Mouse (Mus musculus) c-Kit-positive CD71-positive TER-119-negative erythroid progenitor cells, embryonic 14.5 days (primary cell): ENCODE measurements around the gene Gm42674.

ENCODE experiments used
- DNase-seq: peaks from one replicate; pipeline ENCODE4 v3.0.0-alpha.2; 2013; ENCODE audit warnings: low read depth

The Gm42674 gene

GRCm38 (mm10) chr3:90601486-90602110 is at the start of gene Gm42674:
Gene Gm42674 (plus strand): TSS chr3:90601904.
- no peak for DNase-seq

GRCm38 (mm10) chr3:90552231-90552630 is 49.5 kb upstream of the Gm42674 start:
- DNase-seq = no peak

DNA sequence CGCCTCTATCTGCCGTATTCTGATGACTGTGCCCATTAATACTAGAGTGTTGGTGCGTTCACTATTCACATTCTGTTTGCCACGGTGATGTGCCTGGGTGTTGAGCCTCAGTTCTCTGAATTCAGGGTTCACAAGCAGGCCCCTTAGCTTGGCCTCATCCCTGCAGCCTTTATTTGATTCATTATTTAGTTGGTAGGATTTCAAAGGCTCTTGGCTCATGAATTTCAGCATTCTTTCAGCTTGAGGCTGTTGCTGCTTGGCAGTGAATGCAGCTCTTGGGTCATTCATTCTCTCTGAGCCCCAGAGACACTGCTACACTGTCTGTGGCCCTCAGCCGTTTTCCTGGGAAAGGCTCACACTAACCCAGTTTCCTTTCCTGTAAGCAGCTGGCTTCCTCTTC is 45.8 kb upstream of the Gm42674 start:
- DNase-seq = no peak

DNA sequence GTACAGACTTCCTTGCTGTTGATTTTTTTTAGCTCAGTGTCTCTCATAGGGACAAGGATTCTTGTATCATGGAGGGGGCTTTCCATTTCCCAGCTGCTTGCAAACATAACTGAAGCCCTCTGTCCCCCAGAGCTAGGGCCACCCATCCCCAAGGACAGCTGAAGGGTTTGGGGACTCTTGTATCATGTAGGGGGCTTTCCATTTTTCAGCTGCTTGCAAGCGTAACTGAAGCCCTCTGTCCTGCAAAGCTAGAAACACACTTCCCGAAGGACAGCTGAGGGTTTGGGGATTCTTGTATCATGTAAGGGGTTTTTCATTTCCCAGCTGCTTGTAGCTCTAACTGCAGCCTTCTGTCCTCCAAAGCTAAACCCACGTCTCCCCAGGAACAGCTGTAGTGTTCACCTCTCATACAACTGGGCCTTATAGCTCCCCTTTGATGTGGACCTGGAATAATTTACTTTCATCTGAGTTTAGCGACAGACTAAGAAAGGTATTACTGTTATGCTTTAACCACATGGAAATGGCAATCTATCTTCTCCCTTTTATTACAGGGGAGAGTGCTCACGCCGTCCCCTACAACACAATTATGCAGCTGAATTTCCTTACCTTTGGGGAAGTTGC is 41.6 kb upstream of the Gm42674 start, which contains the start of gene S100a3:
Gene S100a3, plus strand, starts transcription at position 571 of the 621 bp plus-strand sequence.
- DNase-seq = no peak

- no peak for DNase-seq
Observed at GRCm38 (mm10) chr3:90574691-90575090, 27.0 kb upstream of the Gm42674 start.

DNA sequence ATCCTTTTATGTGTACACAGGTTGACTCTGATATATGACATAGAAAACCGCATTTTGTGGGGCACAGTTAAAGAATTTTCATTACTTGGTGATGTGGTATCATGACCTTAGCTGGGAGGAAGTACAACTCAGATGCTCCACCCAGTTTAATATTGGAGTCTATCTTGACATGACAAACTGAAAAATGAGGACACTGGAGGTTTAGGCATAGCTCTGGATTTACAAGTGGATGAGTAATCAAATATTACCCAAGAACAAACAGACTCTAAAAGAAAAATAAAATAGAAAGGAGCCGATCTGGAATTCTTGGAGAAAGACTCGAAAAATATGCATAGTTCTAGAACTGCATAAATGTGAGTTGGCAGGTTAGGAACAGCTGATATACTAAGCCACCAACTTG is 26.4 kb upstream of the Gm42674 start:
- no peak for DNase-seq

- no peak for DNase-seq
Observed at GRCm38 (mm10) chr3:90576351-90577001, 25.2 kb upstream of the Gm42674 start.

- no peak for DNase-seq
Observed at GRCm38 (mm10) chr3:90579433-90579832, 22.3 kb upstream of the Gm42674 start.

GRCm38 (mm10) chr3:90581141-90581540 is 20.6 kb upstream of the Gm42674 start:
- no peak for DNase-seq

DNA sequence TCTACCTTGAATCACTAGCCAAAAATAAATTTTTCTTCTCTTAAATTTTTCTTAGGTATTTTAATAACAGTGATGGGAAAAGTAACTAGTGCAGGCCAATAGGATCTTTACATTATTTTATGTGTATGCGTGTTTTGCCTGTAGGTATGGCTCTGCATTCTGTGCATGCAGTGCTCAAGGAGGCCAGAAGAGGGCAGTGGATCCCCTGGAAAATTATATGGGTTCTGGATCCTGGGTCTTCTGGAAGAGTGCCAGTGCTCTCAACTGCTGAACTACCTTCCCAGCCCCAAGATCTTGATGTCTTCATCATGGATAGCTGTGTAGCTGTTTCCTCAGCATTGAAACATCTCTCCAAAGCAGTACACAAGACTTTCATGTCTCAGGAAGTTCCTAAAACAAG is 19.5 kb upstream of the Gm42674 start:
- no peak for DNase-seq

- no peak for DNase-seq
Observed at GRCm38 (mm10) chr3:90582556-90582955, 19.1 kb upstream of the Gm42674 start.

GRCm38 (mm10) chr3:90583893-90584292 is 17.8 kb upstream of the Gm42674 start:
- no peak for DNase-seq

DNA sequence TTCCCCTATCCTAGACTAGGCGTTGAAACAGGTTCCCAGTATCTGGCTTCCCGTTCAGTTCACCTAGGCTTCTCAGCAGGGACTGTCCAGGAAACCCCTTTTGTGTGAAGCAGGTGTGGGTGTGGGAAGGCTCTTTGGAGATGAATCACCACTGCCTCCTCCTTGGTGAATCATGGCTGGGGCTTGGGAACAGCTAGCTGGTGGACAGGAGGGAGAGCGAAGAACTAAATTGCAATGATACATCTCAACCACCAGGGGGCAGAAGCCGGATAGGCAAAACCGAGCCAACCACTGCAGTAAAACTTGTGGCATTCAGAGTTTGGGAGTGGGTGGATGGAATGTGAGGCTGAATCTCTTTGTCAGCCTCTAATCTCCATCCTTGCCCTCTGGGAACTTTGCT is 16.1 kb upstream of the Gm42674 start:
- DNase-seq = peak; percentile 29

- no peak for DNase-seq
Observed at GRCm38 (mm10) chr3:90586016-90586643, 15.6 kb upstream of the Gm42674 start.

GRCm38 (mm10) chr3:90586906-90587305 is 14.8 kb upstream of the Gm42674 start:
- DNase-seq = no peak

GRCm38 (mm10) chr3:90587361-90588101 is 14.2 kb upstream of the Gm42674 start:
- no peak for DNase-seq

DNA sequence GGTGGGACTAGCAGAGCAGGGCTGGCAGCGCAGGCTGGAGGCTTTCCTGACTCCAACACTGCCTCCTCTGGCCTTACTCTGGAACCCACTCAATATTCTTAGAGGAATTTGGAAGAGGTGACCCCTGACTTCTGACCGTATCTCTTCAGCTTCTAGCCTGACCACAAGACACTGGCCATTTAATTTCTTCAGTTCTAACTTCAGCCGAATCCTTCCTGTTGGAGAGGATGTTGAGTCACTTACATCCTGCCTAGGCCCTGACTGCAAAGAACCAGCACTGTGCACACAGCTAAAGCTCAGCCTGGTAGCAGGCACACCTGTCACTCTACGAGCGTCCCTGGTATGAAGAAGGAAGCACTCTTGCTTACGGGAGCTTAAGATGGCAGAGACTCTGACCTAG is 12.3 kb upstream of the Gm42674 start:
- no peak for DNase-seq

DNA sequence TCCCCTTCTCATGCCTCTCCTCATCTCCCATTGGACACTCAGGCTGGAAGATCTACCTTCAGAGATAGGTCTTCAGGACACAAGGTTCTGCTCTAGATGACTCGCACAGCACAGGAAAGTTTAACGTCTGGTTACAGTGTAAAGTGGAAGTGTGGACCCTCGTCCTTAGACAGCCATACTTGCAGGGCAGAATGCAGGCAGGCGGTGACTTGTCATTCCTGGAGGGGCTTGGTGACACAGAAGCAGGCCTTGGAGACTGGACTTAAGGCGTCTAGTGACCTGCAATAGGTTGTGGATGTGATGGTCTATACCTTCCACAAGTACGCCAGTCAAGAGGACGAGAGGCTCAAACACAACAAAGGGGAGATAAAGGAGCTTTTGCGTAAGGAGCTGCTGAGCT is 11.8 kb upstream of the Gm42674 start, which contains the start of gene S100a2:
Gene S100a2, plus strand, starts transcription at position 301 of the 400 bp plus-strand sequence.
- DNase-seq = no peak

DNA sequence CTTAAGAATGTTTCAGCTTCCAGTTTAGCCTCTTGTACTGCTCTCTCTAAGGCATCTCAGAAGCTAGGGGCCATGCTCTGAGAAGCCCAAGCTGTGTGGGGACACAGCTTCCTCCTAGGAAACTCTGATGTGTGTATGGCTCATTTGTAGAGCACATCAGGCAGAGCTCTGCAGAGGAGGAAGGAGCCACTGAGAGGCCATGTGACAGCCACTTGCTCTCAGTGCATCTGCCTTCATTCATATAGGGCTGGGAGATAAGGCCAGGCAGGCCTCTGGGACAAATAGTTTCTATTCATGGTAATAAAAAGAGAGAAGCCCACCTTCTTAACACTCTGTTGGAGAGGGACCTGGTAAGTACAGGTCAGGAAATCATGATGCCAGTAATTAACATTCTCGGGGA is 7.2 kb upstream of the Gm42674 start:
- DNase-seq = no peak

- no peak for DNase-seq
Observed at GRCm38 (mm10) chr3:90595556-90595955, 6.1 kb upstream of the Gm42674 start.

GRCm38 (mm10) chr3:90596810-90597209 is 4.9 kb upstream of the Gm42674 start:
- DNase-seq = no peak

GRCm38 (mm10) chr3:90597736-90598135 is 4.0 kb upstream of the Gm42674 start:
- DNase-seq = no peak
